Mouse (Mus musculus) liver, postnatal 0 days (tissue): ENCODE measurements at regions not wholly inside any gene's neighbourhood (a gene's known extent, or its start where the extent isn't known, plus 50 kb on each side); places are given as distances from the start of the nearest gene placed in this dataset.

ENCODE experiments used
- CTCF ChIP-seq: sonication (generic); IDR thresholded peaks from 2 replicates; pipeline ENCODE4 v1.5.1; 2016; ENCODE audit warnings: antibody characterized with exemption, low read depth
- EP300 ChIP-seq: IDR thresholded peaks from 2 replicates; pipeline ENCODE4 v1.6.1; 2016; ENCODE audit warnings: antibody characterized with exemption, low read depth, mild to moderate bottlenecking

- TF ChIP-seq EP300 (no peak), CTCF (no peak)
Observed at GRCm38 (mm10) chr1:194527342-194528165, 90.5 kb upstream of the Plxna2 start.
